Mouse (Mus musculus): ENCODE measurements around the gene Arsb.

- no peak for TF ChIP-seq POLR2A (IDR thresholded peaks at IDR 0.05; ENCODE audit: insufficient read depth, low read depth, low read length)
- no peak for TF ChIP-seq CTCF (IDR thresholded peaks at IDR 0.05)
- TF ChIP-seq EP300 (IDR thresholded peaks at IDR 0.05; ENCODE audit: insufficient read depth, low read depth, low read length) = no peak
Measured at GRCm38 (mm10) chr13:93864066-93864740, 92.8 kb downstream of the Arsb start.

All from heart, adult 2 months (tissue).